Mouse (Mus musculus): ENCODE data around the gene Tril. TPM values are rescaled to one million over a fixed set of nuclear protein-coding genes. Genes with fewer than 3 reads are reported as not detected.

Gene Tril
- total and polyA plus RNA-seq, 3 experiments, result 3.3 to 4.4 (median 3.9) TPM

DNA sequence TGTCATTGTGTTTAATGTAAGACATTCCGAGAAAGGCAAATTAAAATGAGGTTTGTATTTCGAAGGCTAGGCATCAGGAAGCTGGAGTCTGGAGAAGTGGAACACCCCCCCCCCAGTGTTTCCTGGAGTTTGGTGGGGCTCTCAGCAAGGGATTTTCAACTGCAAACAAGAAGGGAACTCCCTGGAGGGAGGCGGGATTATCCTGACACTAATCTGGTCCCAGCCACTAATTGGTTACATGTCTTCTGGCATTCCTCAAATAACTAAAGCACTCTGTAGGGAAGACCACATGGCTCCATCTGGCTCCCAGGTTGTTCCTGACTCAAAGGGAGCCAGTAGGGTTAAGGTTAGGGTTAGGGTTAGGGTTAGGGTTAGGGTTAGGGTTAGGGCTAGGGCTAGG, 23.8 kb downstream of the Tril start:
- Histone ChIP-seq H3K9ac (ENCODE audit: low read depth, low read length) (no peak overlapping the region), H3K4me1 (ENCODE audit: control insufficient read depth, insufficient read depth, low read length) (no peaks in the 10 kb centered on the region; the same call in 1 of the 2 replicates), H3K36me3 (ENCODE audit: control insufficient read depth, insufficient read depth, low read length) (no peaks in the 10 kb centered on the region), H3K27ac (no peak overlapping the region), H3K27me3 (ENCODE audit: control insufficient read depth, insufficient read depth, low read length) (no peaks in the 10 kb centered on the region), H3K4me3 (no peak overlapping the region), H3K79me2 (replicated peaks; ENCODE audit: control insufficient read depth, insufficient read depth, low read length) (no peaks in the 10 kb centered on the region)
- 44% methylated on average over 3 of the region's 3 CpGs for WGBS
- no peak for DNase-seq
- TF ChIP-seq POLR2A (IDR thresholded peaks at IDR 0.05; ENCODE audit: insufficient read depth, low read depth, low read length) (no peak), CTCF (IDR thresholded peaks at IDR 0.05) (no peak), EP300 (IDR thresholded peaks at IDR 0.05; ENCODE audit: insufficient read depth, low read depth, low read length) (no peak)
- intact Hi-C loops (cut with DNase I), result loop anchor here (5.0 kb wide), 4 partner anchors 75 to 430 kb away; no protein-coding TSS in a partner anchor

DNA sequence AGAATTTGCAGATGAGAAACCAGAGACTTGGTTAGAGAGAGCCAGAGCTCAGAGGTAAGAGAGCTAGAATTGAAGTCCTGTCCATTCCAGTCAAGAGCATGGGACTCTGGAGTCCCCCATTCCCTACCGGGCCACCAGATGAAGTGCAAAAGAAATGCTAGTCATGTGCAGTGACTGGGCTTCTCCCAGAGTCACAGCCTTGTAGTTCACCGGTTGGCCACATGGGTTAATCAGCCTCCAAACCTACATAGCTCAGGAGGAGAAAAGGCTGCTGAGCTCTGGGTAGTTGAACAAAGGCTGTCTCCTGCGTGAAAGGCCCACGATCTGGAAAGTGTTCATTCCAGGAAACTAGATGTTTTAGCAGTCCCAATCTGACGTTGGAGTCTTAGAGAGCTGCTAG, 24.8 kb downstream of the Tril start:
- DNase-seq, result peak; percentile 20 to 40
- Histone ChIP-seq H3K27me3 (ENCODE audit: control insufficient read depth, insufficient read depth, low read length) (no peaks in the 10 kb centered on the region), H3K27ac (no peak overlapping the region), H3K79me2 (replicated peaks; ENCODE audit: control insufficient read depth, insufficient read depth, low read length) (no peaks in the 10 kb centered on the region), H3K4me3 (no peak overlapping the region), H3K36me3 (ENCODE audit: control insufficient read depth, insufficient read depth, low read length) (no peaks in the 10 kb centered on the region), H3K4me1 (ENCODE audit: control insufficient read depth, insufficient read depth, low read length) (no peaks in the 10 kb centered on the region; the same call in 1 of the 2 replicates), H3K9ac (ENCODE audit: low read depth, low read length) (no peak overlapping the region)
- intact Hi-C loops (cut with DNase I), result loop anchor here (5.0 kb wide), 4 partner anchors 77 to 432 kb away; no protein-coding TSS in a partner anchor
- 16% methylated on average over 5 of the region's 5 CpGs for WGBS
- TF ChIP-seq CTCF (IDR thresholded peaks at IDR 0.05), result peak; percentile 80
- TF ChIP-seq EP300 (IDR thresholded peaks at IDR 0.05; ENCODE audit: insufficient read depth, low read depth, low read length), result no peak
- TF ChIP-seq POLR2A (IDR thresholded peaks at IDR 0.05; ENCODE audit: insufficient read depth, low read depth, low read length), result no peak

DNA sequence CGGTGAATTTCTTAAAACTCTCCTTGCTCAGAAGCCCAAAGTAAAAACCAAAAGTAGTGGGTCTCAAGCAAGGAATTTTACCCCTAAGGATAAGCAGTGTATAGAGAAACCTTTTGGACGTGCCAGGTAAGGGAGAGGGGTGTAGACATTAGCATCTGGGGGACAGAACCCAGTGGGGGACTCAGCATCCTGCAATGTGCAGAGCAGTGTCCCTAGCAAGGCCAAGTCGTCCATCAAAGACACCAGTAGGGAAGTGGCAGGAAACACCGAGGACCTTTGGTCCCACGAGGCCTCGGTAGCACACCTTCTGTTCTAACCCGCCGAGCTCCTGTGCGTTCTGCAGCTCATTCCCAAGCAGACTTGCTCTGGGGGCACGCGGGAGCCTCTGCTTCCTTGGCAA, 25.6 kb downstream of the Tril start:
- H3K79me2 ChIP-seq (replicated peaks; ENCODE audit: control insufficient read depth, insufficient read depth, low read length), result no peaks in the 10 kb centered on the region
- no peak for TF ChIP-seq POLR2A (IDR thresholded peaks at IDR 0.05; ENCODE audit: insufficient read depth, low read depth, low read length)
- TF ChIP-seq CTCF (IDR thresholded peaks at IDR 0.05), result no peak
- no peak for TF ChIP-seq EP300 (IDR thresholded peaks at IDR 0.05; ENCODE audit: insufficient read depth, low read depth, low read length)
- no peak overlapping the region for H3K27ac ChIP-seq
- no peak for DNase-seq
- no peaks in the 10 kb centered on the region; the same call in 1 of the 2 replicates for H3K4me1 ChIP-seq (ENCODE audit: control insufficient read depth, insufficient read depth, low read length)
- 56% methylated on average over 11 of the region's 11 CpGs for WGBS
- H3K27me3 ChIP-seq (ENCODE audit: control insufficient read depth, insufficient read depth, low read length), result no peaks in the 10 kb centered on the region
- intact Hi-C loops (cut with DNase I), result loop anchor here (5.0 kb wide), 4 partner anchors 77 to 432 kb away; no protein-coding TSS in a partner anchor
- H3K9ac ChIP-seq (ENCODE audit: low read depth, low read length), result no peak overlapping the region
- no peak overlapping the region for H3K4me3 ChIP-seq
- H3K36me3 ChIP-seq (ENCODE audit: control insufficient read depth, insufficient read depth, low read length), result no peaks in the 10 kb centered on the region

DNA sequence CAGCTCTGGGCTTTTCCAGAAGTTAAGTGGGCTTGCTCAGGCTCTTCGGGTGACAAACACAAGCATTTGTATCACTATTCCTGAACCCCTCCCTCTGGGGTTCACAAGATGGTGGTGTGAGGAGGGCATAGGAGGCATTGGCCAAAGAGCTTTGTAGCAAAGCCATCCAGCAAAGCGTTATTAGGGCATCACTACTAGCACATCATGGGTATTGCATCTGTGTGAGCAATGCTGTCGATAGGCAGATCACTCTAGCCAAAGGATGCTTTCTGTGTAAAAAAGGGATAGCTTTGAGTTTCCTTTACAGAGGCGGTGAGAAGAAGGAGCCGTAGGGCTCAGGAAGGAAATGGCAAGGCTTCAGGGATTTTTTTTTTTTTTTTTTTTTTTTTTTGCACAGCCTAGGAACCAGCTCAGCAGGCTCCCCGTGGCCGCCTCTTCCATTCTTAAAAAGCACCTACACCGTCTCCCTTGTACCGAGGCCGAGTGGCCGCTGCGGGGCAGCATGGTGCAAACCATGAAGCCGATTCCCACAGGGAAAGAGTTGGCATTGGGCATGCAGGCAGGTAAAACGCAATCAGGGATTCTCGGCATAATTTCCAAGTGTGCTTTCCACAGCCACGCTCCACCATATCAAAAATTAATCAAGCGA, 26.2 kb downstream of the Tril start:
- DNase-seq, result peak; percentile 71 to 85
- intact Hi-C loops (cut with DNase I), result no loop called here
- no peaks in the 10 kb centered on the region for H3K79me2 ChIP-seq (replicated peaks; ENCODE audit: control insufficient read depth, insufficient read depth, low read length)

DNA sequence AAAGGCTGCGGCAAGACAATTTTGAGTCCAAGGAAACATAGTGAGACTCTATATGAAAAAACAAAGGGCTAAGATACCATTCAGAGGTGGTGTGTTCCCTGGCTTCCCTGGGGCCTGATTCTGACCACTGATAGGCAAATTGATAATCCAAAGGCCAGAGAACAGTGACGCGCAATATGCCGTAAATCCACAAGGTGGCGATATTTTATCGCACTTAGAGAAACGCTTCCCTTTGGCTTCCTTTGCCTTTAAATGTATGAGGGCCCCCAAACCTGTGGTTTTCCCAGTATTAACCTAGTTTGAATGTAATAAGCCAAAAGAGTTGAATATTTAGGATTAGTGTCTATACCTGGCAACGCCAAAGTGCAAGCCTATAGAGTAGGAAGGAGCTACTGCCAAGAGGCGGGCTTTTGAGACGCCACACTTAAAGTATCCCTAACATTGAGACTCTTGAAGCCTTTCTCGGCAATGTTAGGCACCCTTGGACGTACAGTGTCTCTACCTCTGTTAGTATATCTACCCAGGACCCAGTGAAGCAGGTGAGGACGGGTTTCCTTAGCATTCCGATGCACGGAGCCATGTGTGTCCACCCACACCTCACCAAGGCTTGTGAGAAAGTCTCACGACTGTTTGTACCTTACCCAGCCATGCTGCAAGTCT, 37.6 kb downstream of the Tril start:
- intact Hi-C loops (cut with DNase I), result loop anchor here (5.0 to 10.0 kb wide), 3 partner anchors 252 to 592 kb away; partner anchors contain the start of gene Chn2
- Histone ChIP-seq H3K79me2 (replicated peaks; ENCODE audit: control insufficient read depth, insufficient read depth, low read length) (no peaks in the 10 kb centered on the region), H3K4me1 (ENCODE audit: control insufficient read depth, insufficient read depth, low read length) (no peaks in the 10 kb centered on the region), H3K27me3 (ENCODE audit: control insufficient read depth, insufficient read depth, low read length) (no peaks in the 10 kb centered on the region), H3K27ac (no peak overlapping the region), H3K36me3 (ENCODE audit: control insufficient read depth, insufficient read depth, low read length) (no peaks in the 10 kb centered on the region), H3K4me3 (no peak overlapping the region), H3K9ac (ENCODE audit: low read depth, low read length) (no peak overlapping the region)
- peak; percentile 20 to 50 for DNase-seq
- 40% methylated on average over 16 of the region's 16 CpGs for WGBS
- TF ChIP-seq POLR2A (IDR thresholded peaks at IDR 0.05; ENCODE audit: insufficient read depth, low read depth, low read length) (no peak), CTCF (IDR thresholded peaks at IDR 0.05) (peak; percentile 92)

More for the DNA sequence above, 26.2 kb downstream of the Tril start:
- 12% methylated on average over 17 of the region's 17 CpGs for WGBS
- no peak overlapping the region for H3K4me3 ChIP-seq
- no peak overlapping the region for H3K27ac ChIP-seq
- H3K36me3 ChIP-seq (ENCODE audit: control insufficient read depth, insufficient read depth, low read length), result no peaks in the 10 kb centered on the region
- no peaks in the 10 kb centered on the region for H3K27me3 ChIP-seq (ENCODE audit: control insufficient read depth, insufficient read depth, low read length)
- H3K4me1 ChIP-seq (ENCODE audit: control insufficient read depth, insufficient read depth, low read length), result no peaks in the 10 kb centered on the region; the same call in 1 of the 2 replicates
- no peak overlapping the region for H3K9ac ChIP-seq (ENCODE audit: low read depth, low read length)
- TF ChIP-seq POLR2A (IDR thresholded peaks at IDR 0.05; ENCODE audit: insufficient read depth, low read depth, low read length) (no peak), CTCF (IDR thresholded peaks at IDR 0.05) (peak; percentile 84), EP300 (IDR thresholded peaks at IDR 0.05; ENCODE audit: insufficient read depth, low read depth, low read length) (0 out of 2 replicates have a peak, but pooled peaks have one; percentile 65)

DNA sequence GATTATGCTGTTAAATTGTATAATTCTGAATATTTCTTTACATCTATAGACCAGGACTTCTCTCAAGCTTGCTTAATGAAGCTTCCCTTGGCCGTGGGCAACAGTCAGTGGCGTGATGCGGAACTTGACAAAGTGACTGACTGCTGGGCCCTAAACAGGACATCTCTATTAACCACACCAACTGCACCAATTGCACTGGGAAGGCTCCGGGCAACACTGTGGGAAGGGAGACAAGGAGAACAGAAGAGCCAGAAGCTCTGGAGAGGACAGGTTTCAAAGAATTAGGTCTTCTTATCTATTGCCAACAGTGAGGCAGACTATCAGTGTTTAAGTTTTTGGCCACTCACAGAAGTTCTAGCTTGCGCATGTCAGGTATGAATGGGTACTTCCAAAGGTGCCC, 38.4 kb downstream of the Tril start:
- WGBS, result 89% methylated on average over 5 of the region's 5 CpGs
- no peak overlapping the region for H3K9ac ChIP-seq (ENCODE audit: low read depth, low read length)
- no peak for DNase-seq
- intact Hi-C loops (cut with DNase I), result loop anchor here (5.0 to 10.0 kb wide), 3 partner anchors 253 to 593 kb away; partner anchors contain the start of gene Chn2
- no peak overlapping the region for H3K4me3 ChIP-seq
- no peak overlapping the region for H3K27ac ChIP-seq
- H3K36me3 ChIP-seq (ENCODE audit: control insufficient read depth, insufficient read depth, low read length), result no peaks in the 10 kb centered on the region
- H3K79me2 ChIP-seq (replicated peaks; ENCODE audit: control insufficient read depth, insufficient read depth, low read length), result no peaks in the 10 kb centered on the region
- no peaks in the 10 kb centered on the region for H3K4me1 ChIP-seq (ENCODE audit: control insufficient read depth, insufficient read depth, low read length)
- H3K27me3 ChIP-seq (ENCODE audit: control insufficient read depth, insufficient read depth, low read length), result no peaks in the 10 kb centered on the region
- no peak for TF ChIP-seq CTCF (IDR thresholded peaks at IDR 0.05)
- no peak for TF ChIP-seq EP300 (IDR thresholded peaks at IDR 0.05; ENCODE audit: insufficient read depth, low read depth, low read length)
- TF ChIP-seq POLR2A (IDR thresholded peaks at IDR 0.05; ENCODE audit: insufficient read depth, low read depth, low read length), result no peak

All from heart, adult 2 months (tissue).